Mouse (Mus musculus) cerebral cortex, adult 2 months (tissue): ENCODE results near the gene Emilin3.

Experiments
- WGBS: fragments of 180-500 bp; shearing (Covaris S2); methylation state at CpG from one replicate; pipeline ENCODE4 v1.1.7; 2018; 5-methylcytosine and 5-hydroxymethylcytosine counted together

Emilin3 gene

GRCm38 (mm10) chr2:160912231-160912671 is at the start of gene Emilin3:
TSS of gene Emilin3 (minus strand) at chr2:160912328.
- WGBS, result 12% methylated on average over 46 of the region's 46 CpGs

GRCm38 (mm10) chr2:160960956-160961646 is 49.0 kb upstream of the Emilin3 start:
- 91% methylated on average over 6 of the region's 6 CpGs for WGBS

GRCm38 (mm10) chr2:160959901-160960300 is 47.8 kb upstream of the Emilin3 start:
- WGBS, result 66% methylated on average over 5 of the region's 5 CpGs

- 85% methylated on average over 5 of the region's 5 CpGs for WGBS
Measured at GRCm38 (mm10) chr2:160958737-160959136, 46.6 kb upstream of the Emilin3 start.

GRCm38 (mm10) chr2:160955331-160955730 is 43.2 kb upstream of the Emilin3 start:
- WGBS, result 33% methylated on average over 7 of the region's 7 CpGs

GRCm38 (mm10) chr2:160954541-160954940 is 42.4 kb upstream of the Emilin3 start:
- WGBS, result 57% methylated on average over 3 of the region's 3 CpGs

GRCm38 (mm10) chr2:160953131-160953873 is 41.2 kb upstream of the Emilin3 start:
- WGBS, result 39% methylated on average over 7 of the region's 7 CpGs

GRCm38 (mm10) chr2:160951595-160951994 is 39.5 kb upstream of the Emilin3 start:
- 50% methylated on average over 4 of the region's 4 CpGs for WGBS

- WGBS, result 78% methylated on average over 3 of the region's 3 CpGs
Measured at GRCm38 (mm10) chr2:160942443-160942842, 30.3 kb upstream of the Emilin3 start.

GRCm38 (mm10) chr2:160940930-160941709 is 29.0 kb upstream of the Emilin3 start:
- WGBS, result 51% methylated on average over 17 of the region's 17 CpGs

GRCm38 (mm10) chr2:160934451-160934850 is 22.3 kb upstream of the Emilin3 start:
- 73% methylated on average over 4 of the region's 4 CpGs for WGBS

- 78% methylated on average over 5 of the region's 5 CpGs for WGBS
Measured at GRCm38 (mm10) chr2:160933890-160934289, 21.8 kb upstream of the Emilin3 start.

GRCm38 (mm10) chr2:160932981-160933380 is 20.9 kb upstream of the Emilin3 start:
- 66% methylated on average over 3 of the region's 3 CpGs for WGBS

- WGBS, result 77% methylated on average over 8 of the region's 8 CpGs
Measured at GRCm38 (mm10) chr2:160932325-160932724, 20.2 kb upstream of the Emilin3 start.

- 97% methylated on average over 5 of the region's 5 CpGs for WGBS
Measured at GRCm38 (mm10) chr2:160931378-160931777, 19.2 kb upstream of the Emilin3 start.

- WGBS, result 58% methylated on average over 9 of the region's 9 CpGs
Measured at GRCm38 (mm10) chr2:160925203-160925602, 13.1 kb upstream of the Emilin3 start.

- 67% methylated on average over 7 of the region's 7 CpGs for WGBS
Measured at GRCm38 (mm10) chr2:160921285-160921684, 9.2 kb upstream of the Emilin3 start.

- 82% methylated on average over 2 of the region's 2 CpGs for WGBS
Measured at GRCm38 (mm10) chr2:160918930-160919215, 6.7 kb upstream of the Emilin3 start.

GRCm38 (mm10) chr2:160918154-160918929 is 6.2 kb upstream of the Emilin3 start:
- WGBS, result 79% methylated on average over 8 of the region's 8 CpGs

- 74% methylated on average over 3 of the region's 3 CpGs for WGBS
Measured at GRCm38 (mm10) chr2:160917313-160917712, 5.2 kb upstream of the Emilin3 start.

GRCm38 (mm10) chr2:160916714-160917113 is 4.6 kb upstream of the Emilin3 start:
- WGBS, result 60% methylated on average over 8 of the region's 8 CpGs
